Mouse (Mus musculus): ENCODE results near the gene Fzd7. TPM values are rescaled to one million over a fixed set of nuclear protein-coding genes. Genes with fewer than 3 reads are reported as not detected.
A peak's percentile ranks its signal among the peaks of the same experiment; 100 is the strongest.

The Fzd7 gene
- polyA plus RNA-seq, 1 experiment from 2014 or later = 10.3 TPM

DNA sequence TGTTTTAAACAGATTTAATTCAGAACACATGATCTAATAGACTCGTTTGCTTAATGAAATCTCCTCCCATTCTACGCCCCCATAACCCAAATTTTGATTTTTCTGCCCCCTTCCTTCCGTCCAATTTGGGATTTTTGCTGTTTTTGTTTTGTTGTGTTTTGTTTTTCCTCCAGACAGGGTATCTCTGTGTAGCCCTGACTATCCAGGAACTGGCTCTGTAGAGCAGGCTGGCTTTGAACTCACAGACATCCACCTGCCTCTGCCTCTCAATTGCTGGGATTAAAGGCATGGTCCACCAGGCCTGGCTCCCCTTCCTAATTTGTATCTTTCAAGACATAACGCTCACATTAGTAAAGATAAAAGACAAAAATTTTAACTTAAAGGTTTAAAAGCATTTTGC lies 3.6 kb downstream of the Fzd7 start:
- H3K9me3 ChIP-seq = no peaks in the 10 kb centered on the region
- H3K36me3 ChIP-seq = no peaks in the 10 kb centered on the region
- peak overlapping the region; percentile 74 for H3K4me3 ChIP-seq
- H3K4me2 ChIP-seq = peak overlapping the region; percentile 95
- H3K27me3 ChIP-seq = no peaks in the 10 kb centered on the region
- no peak overlapping the region for H3K9ac ChIP-seq
- 50% methylated on average over 4 of the region's 4 CpGs for WGBS
- no peak for ATAC-seq (ENCODE audit: insufficient number of reproducible peaks, low FRiP score, low TSS enrichment, low read depth)
- peaks cover 57% of the 10 kb centered on the region for H3K4me1 ChIP-seq
- no peak overlapping the region for H3K27ac ChIP-seq

DNA sequence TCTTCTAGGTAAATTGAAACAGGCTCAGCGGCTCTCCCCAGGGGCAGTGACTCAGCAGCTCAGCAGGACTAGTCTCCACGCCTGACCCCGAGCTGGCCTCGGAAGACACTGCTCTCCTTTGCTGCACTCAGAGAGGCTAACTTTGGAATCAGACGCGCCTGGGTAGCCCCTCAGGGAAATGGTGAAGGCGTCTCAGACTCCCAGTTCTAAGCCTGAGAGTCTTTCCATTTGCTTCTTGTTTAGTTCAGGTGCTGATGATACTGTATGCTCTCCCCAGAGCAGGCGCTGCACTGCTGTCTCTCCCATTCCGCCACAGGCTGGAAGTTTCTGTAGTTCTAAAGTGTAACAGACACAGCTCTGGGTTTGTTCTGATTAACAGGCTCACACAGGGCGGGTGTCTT lies 5.4 kb downstream of the Fzd7 start:
- H3K4me2 ChIP-seq = peak overlapping the region; percentile 31
- no peak for ATAC-seq (ENCODE audit: insufficient number of reproducible peaks, low FRiP score, low TSS enrichment, low read depth)
- no peaks in the 10 kb centered on the region for H3K9me3 ChIP-seq
- peaks cover 62% of the 10 kb centered on the region for H3K4me1 ChIP-seq
- no peaks in the 10 kb centered on the region for H3K27me3 ChIP-seq
- 8% methylated on average over 10 of the region's 10 CpGs for WGBS
- peak overlapping the region; percentile 65 for H3K27ac ChIP-seq
- no peaks in the 10 kb centered on the region for H3K36me3 ChIP-seq
- H3K4me3 ChIP-seq = peak overlapping the region; percentile 9
- no peak overlapping the region for H3K9ac ChIP-seq

DNA sequence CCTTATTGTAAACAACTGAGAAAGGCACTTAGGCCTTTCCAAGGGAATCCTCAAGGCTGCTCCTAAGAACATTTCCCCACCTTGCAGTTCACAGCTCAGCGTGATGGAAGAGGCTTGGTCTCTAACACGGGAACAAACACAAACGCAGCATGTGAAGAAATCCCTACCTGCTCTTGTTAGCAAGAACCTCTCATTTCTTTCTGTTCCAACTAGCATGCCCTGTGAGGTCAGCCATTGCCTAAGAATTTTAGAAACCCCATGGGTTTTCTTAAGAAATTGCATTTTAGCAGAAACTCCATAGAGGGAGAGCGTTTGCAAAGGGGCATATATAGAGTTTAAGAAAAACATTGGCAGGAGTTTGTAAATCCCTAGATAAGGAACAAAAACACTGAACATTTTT lies 6.3 kb downstream of the Fzd7 start:
- Histone ChIP-seq H3K4me3 (no peak overlapping the region), H3K9me3 (no peaks in the 10 kb centered on the region), H3K4me2 (no peak overlapping the region), H3K27ac (peak overlapping the region; percentile 17; the same call in 1 of the 2 replicates), H3K27me3 (no peaks in the 10 kb centered on the region), H3K36me3 (no peaks in the 10 kb centered on the region), H3K9ac (no peak overlapping the region), H3K4me1 (peaks cover 59% of the 10 kb centered on the region)
- WGBS = 45% methylated on average over 4 of the region's 4 CpGs
- no peak for ATAC-seq (ENCODE audit: insufficient number of reproducible peaks, low FRiP score, low TSS enrichment, low read depth)

DNA sequence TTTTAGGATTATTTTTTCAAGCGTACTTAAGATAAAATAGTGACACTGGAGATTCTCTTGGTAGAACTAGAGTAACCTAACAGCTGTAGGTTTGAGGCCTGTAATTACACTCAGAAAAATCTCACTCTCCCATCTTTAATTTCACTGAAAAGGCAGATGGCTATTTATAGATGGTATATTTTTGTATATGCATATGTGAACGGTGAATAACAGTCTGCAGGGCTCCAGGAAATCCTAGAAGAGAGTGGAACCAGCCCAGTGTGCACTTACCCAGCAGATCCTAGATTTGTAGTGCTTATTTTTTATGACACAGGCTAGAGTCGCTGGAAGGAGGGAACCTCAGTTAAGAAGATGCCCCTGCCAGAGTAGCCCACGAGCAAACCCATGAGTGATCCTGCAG lies 6.8 kb downstream of the Fzd7 start:
- H3K4me2 ChIP-seq = no peak overlapping the region
- no peak for ATAC-seq (ENCODE audit: insufficient number of reproducible peaks, low FRiP score, low TSS enrichment, low read depth)
- H3K27me3 ChIP-seq = no peaks in the 10 kb centered on the region
- no peak overlapping the region for H3K9ac ChIP-seq
- H3K27ac ChIP-seq = 0 out of 2 replicates have a peak overlapping the region, but pooled peaks have one; percentile 17
- no peaks in the 10 kb centered on the region for H3K9me3 ChIP-seq
- peaks cover 54% of the 10 kb centered on the region for H3K4me1 ChIP-seq
- WGBS = 27% methylated on average over 4 of the region's 4 CpGs
- no peak overlapping the region for H3K4me3 ChIP-seq
- no peaks in the 10 kb centered on the region for H3K36me3 ChIP-seq

DNA sequence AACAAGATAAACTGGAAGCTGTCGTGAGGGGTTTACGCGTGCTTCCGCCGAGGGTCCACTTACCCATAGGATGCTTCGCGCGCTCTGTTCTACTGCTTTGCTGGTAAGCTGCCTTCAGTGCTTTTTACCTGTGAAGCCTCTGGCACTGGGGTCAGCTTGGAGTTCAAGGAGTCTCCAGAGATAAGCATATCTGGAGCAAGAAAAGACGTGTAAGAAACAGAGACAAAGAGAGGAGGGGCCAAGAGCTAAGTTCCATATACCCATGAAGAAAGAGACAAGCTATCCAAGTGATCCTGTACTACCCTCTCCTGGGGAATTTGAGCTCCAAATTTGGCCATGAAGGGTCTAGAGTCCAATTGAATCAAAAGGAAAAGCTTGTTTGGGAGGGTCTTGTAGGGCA lies 9.3 kb downstream of the Fzd7 start:
- Histone ChIP-seq H3K27ac (no peak overlapping the region), H3K9me3 (no peaks in the 10 kb centered on the region), H3K36me3 (no peaks in the 10 kb centered on the region), H3K4me3 (no peak overlapping the region), H3K4me2 (no peak overlapping the region), H3K4me1 (peaks cover 32% of the 10 kb centered on the region), H3K27me3 (no peaks in the 10 kb centered on the region), H3K9ac (no peak overlapping the region)
- no peak for ATAC-seq (ENCODE audit: insufficient number of reproducible peaks, low FRiP score, low TSS enrichment, low read depth)
- 79% methylated on average over 9 of the region's 9 CpGs for WGBS

DNA sequence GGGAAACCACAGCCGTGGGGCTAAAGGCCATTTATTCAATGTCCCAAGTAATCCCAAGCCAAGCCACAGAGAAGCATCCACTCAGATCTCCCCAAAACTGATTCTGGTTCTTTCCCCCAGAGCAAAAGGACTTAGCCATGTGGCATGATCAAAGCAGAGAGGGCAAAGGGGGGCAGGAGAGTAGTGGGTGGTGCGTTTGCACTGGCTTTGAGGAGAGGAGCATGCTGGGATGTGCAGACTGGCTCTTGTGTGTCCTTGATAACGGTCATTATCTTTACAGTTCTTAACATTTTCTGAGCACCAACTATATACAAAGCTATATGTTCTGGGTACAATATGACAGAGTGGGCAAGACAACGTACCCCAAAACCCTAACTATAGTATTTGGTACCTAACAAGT lies 10.2 kb downstream of the Fzd7 start:
- Histone ChIP-seq H3K4me2 (no peak overlapping the region), H3K4me3 (no peak overlapping the region), H3K4me1 (peaks cover 25% of the 10 kb centered on the region), H3K36me3 (no peaks in the 10 kb centered on the region), H3K27ac (no peak overlapping the region), H3K9me3 (no peaks in the 10 kb centered on the region), H3K9ac (no peak overlapping the region), H3K27me3 (no peaks in the 10 kb centered on the region)
- ATAC-seq (ENCODE audit: insufficient number of reproducible peaks, low FRiP score, low TSS enrichment, low read depth) = no peak
- WGBS = 53% methylated on average over 4 of the region's 4 CpGs

DNA sequence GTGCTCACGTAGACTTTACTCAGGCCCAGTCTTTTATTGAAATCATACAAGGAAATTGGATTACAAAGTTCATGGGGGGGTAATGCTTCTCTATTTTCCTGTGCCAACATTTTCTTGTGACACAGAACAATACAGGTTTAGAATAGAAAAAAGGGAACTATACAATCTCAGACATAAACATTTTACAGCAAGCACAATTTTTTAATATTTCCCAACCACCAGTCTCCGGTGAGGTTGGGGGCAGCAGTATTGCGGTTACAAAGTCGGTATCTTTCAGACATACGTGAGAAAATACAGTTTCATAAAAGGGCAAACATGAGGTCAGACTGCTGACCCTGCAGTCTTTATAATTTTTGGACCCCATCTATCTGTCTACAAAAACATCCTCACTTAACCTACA lies 13.7 kb downstream of the Fzd7 start:
- no peak for ATAC-seq (ENCODE audit: insufficient number of reproducible peaks, low FRiP score, low TSS enrichment, low read depth)
- Histone ChIP-seq H3K9me3 (no peaks in the 10 kb centered on the region), H3K4me2 (no peak overlapping the region), H3K36me3 (no peaks in the 10 kb centered on the region), H3K27ac (no peak overlapping the region), H3K4me3 (no peak overlapping the region), H3K27me3 (no peaks in the 10 kb centered on the region), H3K9ac (no peak overlapping the region), H3K4me1 (0 out of 2 replicates have a peak, but pooled peaks cover 7% of the 10 kb centered on the region)
- 88% methylated on average over 5 of the region's 5 CpGs for WGBS

DNA sequence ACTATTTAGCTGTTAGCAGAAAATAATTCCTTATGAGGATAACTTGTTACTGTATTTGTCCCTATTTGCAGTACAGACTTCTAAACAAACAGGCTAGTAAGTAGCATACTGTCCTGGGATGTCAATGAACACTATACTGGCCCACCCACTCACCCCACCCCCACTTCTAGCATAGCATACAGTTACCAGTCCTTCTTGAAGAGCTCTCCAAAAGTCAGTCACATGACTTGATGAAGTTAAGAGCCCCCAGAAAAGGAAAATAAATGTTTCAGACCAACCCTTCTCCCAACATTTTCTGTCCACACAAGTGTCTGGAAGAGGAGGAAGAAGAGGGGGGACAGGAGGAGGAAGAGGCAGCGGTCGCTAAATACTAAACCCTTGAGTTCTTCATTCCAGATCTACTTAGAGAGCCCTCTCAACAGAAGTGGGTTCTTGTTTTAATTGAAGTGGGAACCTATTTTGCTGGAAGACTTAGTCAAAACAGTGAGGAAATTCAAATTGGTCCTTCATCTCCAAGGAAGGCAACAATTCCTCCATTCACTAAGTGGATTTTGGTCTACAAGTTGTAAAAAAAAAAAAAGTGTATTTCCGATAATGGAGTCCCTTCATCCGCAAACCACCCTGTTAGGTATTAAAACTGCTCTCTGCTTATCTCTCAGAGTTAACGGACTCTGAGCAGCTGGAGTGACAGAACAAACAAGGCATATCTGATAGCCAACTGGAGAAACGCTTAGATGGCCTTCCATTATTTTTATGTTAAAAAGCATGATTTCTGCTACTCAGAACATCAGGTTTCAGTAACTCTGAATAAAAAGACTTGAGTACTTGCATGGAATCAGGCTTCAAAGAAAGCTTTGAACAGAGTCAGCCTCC lies 15.8 kb downstream of the Fzd7 start:
- no peak overlapping the region for H3K4me2 ChIP-seq
- 75% methylated on average over 6 of the region's 6 CpGs for WGBS
- no peak for ATAC-seq (ENCODE audit: insufficient number of reproducible peaks, low FRiP score, low TSS enrichment, low read depth)

DNA sequence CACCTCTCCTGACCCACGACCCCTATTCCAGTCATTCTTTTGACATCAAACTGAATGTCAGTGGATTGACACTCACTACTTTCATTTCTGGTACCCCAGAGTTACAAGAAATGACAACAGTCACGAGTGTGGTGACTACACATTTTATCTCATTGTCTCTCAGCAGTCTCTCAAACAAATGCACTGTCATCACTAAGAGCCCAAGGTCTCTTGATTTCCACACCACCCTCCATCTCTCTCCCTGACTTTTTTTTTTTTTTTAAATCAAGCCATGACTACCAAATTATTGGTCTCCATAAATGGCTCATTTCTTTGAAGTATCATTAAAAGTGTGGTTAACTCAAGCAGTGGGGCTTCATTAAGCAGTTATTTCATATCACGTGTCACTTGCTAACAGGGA lies 17.1 kb downstream of the Fzd7 start:
- no peaks in the 10 kb centered on the region for H3K9me3 ChIP-seq
- H3K4me2 ChIP-seq = no peak overlapping the region
- H3K4me3 ChIP-seq = no peak overlapping the region
- no peak for ATAC-seq (ENCODE audit: insufficient number of reproducible peaks, low FRiP score, low TSS enrichment, low read depth)
- no peak overlapping the region for H3K9ac ChIP-seq
- no peaks in the 10 kb centered on the region for H3K36me3 ChIP-seq
- H3K27me3 ChIP-seq = no peaks in the 10 kb centered on the region
- 76% methylated on average over 3 of the region's 3 CpGs for WGBS
- 0 out of 2 replicates have a peak, but pooled peaks cover 2% of the 10 kb centered on the region for H3K4me1 ChIP-seq
- H3K27ac ChIP-seq = no peak overlapping the region

More for the DNA sequence above, 15.8 kb downstream of the Fzd7 start:
- Histone ChIP-seq H3K9ac (no peak overlapping the region), H3K4me3 (no peak overlapping the region), H3K27ac (no peak overlapping the region), H3K27me3 (no peaks in the 10 kb centered on the region), H3K4me1 (no peaks in the 10 kb centered on the region), H3K36me3 (no peaks in the 10 kb centered on the region), H3K9me3 (no peaks in the 10 kb centered on the region)

DNA sequence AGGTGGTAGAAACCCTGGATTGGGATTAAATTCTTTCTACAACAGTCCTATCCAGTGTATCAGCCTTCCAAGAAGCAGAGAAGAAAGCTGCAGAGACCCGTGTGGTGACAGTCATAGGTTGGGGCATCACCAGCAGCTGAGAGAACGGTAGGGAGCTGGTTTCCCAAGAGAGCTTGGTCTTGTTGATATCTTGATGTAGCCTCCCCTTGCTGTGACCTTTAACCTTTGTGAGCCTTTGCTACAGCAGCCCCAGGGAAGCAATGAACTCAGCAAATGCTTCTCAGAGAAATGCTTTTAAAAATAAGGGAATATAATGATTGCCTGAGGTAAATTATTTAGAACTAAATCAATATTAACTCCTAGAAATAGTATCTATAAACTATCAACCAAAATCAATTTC lies 20.1 kb downstream of the Fzd7 start:
- 68% methylated on average over 2 of the region's 2 CpGs for WGBS

DNA sequence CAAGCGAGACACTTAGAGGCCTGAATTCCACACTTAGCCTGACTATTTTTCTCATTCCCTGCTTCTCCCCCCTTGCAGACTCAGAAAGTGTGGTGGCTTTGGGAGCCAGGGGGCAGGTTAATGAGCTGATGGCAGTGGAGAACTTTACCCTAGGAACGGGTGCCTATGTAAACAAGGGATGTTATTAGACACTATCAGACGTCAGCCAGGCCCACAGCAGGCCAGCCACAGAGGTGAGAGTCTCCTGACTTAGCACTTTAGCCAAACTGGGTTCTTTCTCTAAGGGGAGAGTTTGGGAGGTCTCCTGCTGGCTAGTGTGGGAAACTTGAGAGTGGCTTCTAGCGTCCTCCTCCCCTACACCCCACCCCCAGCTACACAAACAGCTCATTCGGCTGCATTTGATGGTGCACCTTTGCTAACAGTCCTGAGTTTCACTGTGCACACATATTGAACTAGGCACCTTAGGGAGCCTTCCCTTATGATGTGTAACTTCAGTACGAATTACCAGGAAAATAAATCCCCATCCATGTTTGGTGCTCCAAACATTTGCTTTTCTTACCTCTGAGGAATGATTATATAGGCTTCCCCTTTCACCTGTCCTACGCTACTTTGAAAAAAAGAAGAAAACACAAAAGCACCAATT lies 21.6 kb downstream of the Fzd7 start:
- no peak overlapping the region for H3K4me3 ChIP-seq
- H3K36me3 ChIP-seq = no peaks in the 10 kb centered on the region
- 41% methylated on average over 7 of the region's 7 CpGs for WGBS
- no peaks in the 10 kb centered on the region for H3K9me3 ChIP-seq
- no peak overlapping the region for H3K27ac ChIP-seq
- no peak overlapping the region for H3K9ac ChIP-seq
- H3K27me3 ChIP-seq = no peaks in the 10 kb centered on the region
- peaks cover 9% of the 10 kb centered on the region for H3K4me1 ChIP-seq
- no peak for ATAC-seq (ENCODE audit: insufficient number of reproducible peaks, low FRiP score, low TSS enrichment, low read depth)
- H3K4me2 ChIP-seq = no peak overlapping the region

More for the DNA sequence above, 20.1 kb downstream of the Fzd7 start:
- H3K9me3 ChIP-seq = no peaks in the 10 kb centered on the region
- no peak overlapping the region for H3K9ac ChIP-seq
- H3K27ac ChIP-seq = no peak overlapping the region
- ATAC-seq (ENCODE audit: insufficient number of reproducible peaks, low FRiP score, low TSS enrichment, low read depth) = no peak
- H3K4me3 ChIP-seq = no peak overlapping the region
- H3K36me3 ChIP-seq = no peaks in the 10 kb centered on the region
- no peaks in the 10 kb centered on the region for H3K27me3 ChIP-seq
- H3K4me2 ChIP-seq = no peak overlapping the region
- 0 out of 2 replicates have a peak, but pooled peaks cover 2% of the 10 kb centered on the region for H3K4me1 ChIP-seq

DNA sequence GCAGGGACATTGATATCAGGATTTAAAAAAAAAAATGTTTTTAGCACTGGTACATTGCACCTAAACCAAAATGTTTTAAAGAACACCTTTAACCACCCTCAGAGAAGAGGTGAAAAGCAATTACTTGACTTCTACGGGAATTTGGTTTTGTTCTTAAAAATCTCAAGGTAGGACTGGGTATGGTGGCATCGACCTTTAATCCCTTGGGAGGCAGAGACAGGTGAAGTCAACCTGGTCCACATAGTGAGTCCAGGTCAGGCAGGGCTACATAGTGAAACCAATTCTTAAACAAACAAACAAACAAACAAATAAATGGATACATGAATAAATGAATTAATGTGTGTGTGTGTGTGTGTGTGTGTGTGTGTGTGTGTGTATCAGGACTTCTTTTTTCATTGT lies 22.1 kb downstream of the Fzd7 start:
- H3K4me1 ChIP-seq = peaks cover 10% of the 10 kb centered on the region
- H3K9me3 ChIP-seq = no peaks in the 10 kb centered on the region
- H3K27me3 ChIP-seq = no peaks in the 10 kb centered on the region
- no peak overlapping the region for H3K9ac ChIP-seq
- no peak for ATAC-seq (ENCODE audit: insufficient number of reproducible peaks, low FRiP score, low TSS enrichment, low read depth)
- 70% methylated on average over 2 of the region's 2 CpGs for WGBS
- H3K27ac ChIP-seq = no peak overlapping the region
- H3K36me3 ChIP-seq = no peaks in the 10 kb centered on the region
- no peak overlapping the region for H3K4me2 ChIP-seq
- H3K4me3 ChIP-seq = no peak overlapping the region
